Comparison of ENCODE assay signal across 16 mouse cellular contexts in genomic region chr5:68373082-68373481, GRCm38 (mm10).
DNase-seq lines count a peak whose midpoint lies in the region; ATAC-seq and TF ChIP-seq lines count a peak whose summit lies in the region.
"Had no signal": no experiment of that assay in that cellular context is flagged by ENCODE, and none has a peak within 500 bp of the region (broad histone marks: within the 10 kb centered on the region; RNA-seq: fewer than 3 reads in every experiment).

No protein-coding gene starts in this region.

- TF ChIP-seq CTCF in midbrain, postnatal 0 days (IDR thresholded peaks at IDR 0.05): no peak

- H3K4me1 ChIP-seq in forebrain, embryonic 16.5 days (replicated peaks; ENCODE audit: control insufficient read depth, insufficient read depth, low read length): no peaks in the 10 kb centered on the region
- H3K4me1 ChIP-seq in forebrain, embryonic 13.5 days: no peaks in the 10 kb centered on the region
- H3K4me1 ChIP-seq in hindbrain, embryonic 16.5 days (ENCODE audit: control insufficient read depth, insufficient read depth, low read depth, low read length): no peaks in the 10 kb centered on the region
- no peaks in the 10 kb centered on the region for H3K4me1 ChIP-seq in hindbrain, embryonic 13.5 days (replicated peaks)
- H3K4me1 ChIP-seq in midbrain, postnatal 0 days (ENCODE audit: insufficient read depth, low read length): no peaks in the 10 kb centered on the region
- no peaks in the 10 kb centered on the region for H3K4me1 ChIP-seq in midbrain, embryonic 14.5 days (ENCODE audit: control insufficient read depth, insufficient read depth, low read length)
- H3K4me1 ChIP-seq: embryonic facial prominence, embryonic 13.5 days; forebrain, embryonic 15.5 days; heart, embryonic 13.5 days had no signal

- peak; percentile 34 for DNase-seq in midbrain, postnatal 0 days (ENCODE audit: low spot score)
- DNase-seq in midbrain, embryonic 14.5 days: no peak
- DNase-seq in retina, postnatal 1 day: no peak
- DNase-seq: adrenal gland, postnatal 10 days; cerebellum, adult 11-12 months; cerebellum, adult 9-10 months; cerebellum, postnatal 25 days; gastrocnemius, postnatal 36 days; heart, postnatal 36 days had no signal

- H3K4me3 ChIP-seq in forebrain, embryonic 16.5 days (replicated peaks; ENCODE audit: low read length): no peak overlapping the region
- no peak overlapping the region for H3K4me3 ChIP-seq in forebrain, embryonic 13.5 days
- H3K4me3 ChIP-seq in hindbrain, embryonic 16.5 days (ENCODE audit: low read length): no peak overlapping the region
- no peak overlapping the region for H3K4me3 ChIP-seq in hindbrain, embryonic 13.5 days
- no peak overlapping the region for H3K4me3 ChIP-seq in midbrain, postnatal 0 days (ENCODE audit: low read depth, low read length)
- H3K4me3 ChIP-seq in midbrain, embryonic 14.5 days (replicated peaks; ENCODE audit: low read depth, low read length): no peak overlapping the region
- H3K4me3 ChIP-seq: embryonic facial prominence, embryonic 13.5 days; forebrain, embryonic 15.5 days; heart, embryonic 13.5 days had no signal

- ATAC-seq in forebrain, embryonic 16.5 days: peak; percentile 55
- no peak for ATAC-seq in forebrain, embryonic 13.5 days
- ATAC-seq in hindbrain, embryonic 16.5 days: peak; percentile 61; the same call in 1 of the 2 replicates
- no peak for ATAC-seq in hindbrain, embryonic 13.5 days (ENCODE audit: low FRiP score)
- no peak for ATAC-seq in midbrain, postnatal 0 days (ENCODE audit: low FRiP score)
- no peak for ATAC-seq in midbrain, embryonic 14.5 days (ENCODE audit: low FRiP score, low TSS enrichment)
- ATAC-seq: forebrain, embryonic 15.5 days had no signal

- H3K9me3 ChIP-seq in forebrain, embryonic 16.5 days (ENCODE audit: control insufficient read depth, low read length): no peaks in the 10 kb centered on the region
- H3K9me3 ChIP-seq in forebrain, embryonic 13.5 days (replicated peaks): no peaks in the 10 kb centered on the region
- no peaks in the 10 kb centered on the region for H3K9me3 ChIP-seq in hindbrain, embryonic 16.5 days (ENCODE audit: control insufficient read depth, low read length)
- H3K9me3 ChIP-seq in hindbrain, embryonic 13.5 days: no peaks in the 10 kb centered on the region
- H3K9me3 ChIP-seq in midbrain, postnatal 0 days (ENCODE audit: low read length): no peaks in the 10 kb centered on the region
- no peaks in the 10 kb centered on the region for H3K9me3 ChIP-seq in midbrain, embryonic 14.5 days (ENCODE audit: control insufficient read depth, low read length)
- H3K9me3 ChIP-seq: embryonic facial prominence, embryonic 13.5 days; forebrain, embryonic 15.5 days; heart, embryonic 13.5 days had no signal

- no peak overlapping the region for H3K9ac ChIP-seq in forebrain, embryonic 16.5 days (replicated peaks; ENCODE audit: low read depth, low read length)
- H3K9ac ChIP-seq in forebrain, embryonic 13.5 days: no peak overlapping the region
- H3K9ac ChIP-seq in hindbrain, embryonic 16.5 days (ENCODE audit: low read depth, low read length): no peak overlapping the region
- H3K9ac ChIP-seq in hindbrain, embryonic 13.5 days: no peak overlapping the region
- no peak overlapping the region for H3K9ac ChIP-seq in midbrain, postnatal 0 days (replicated peaks; ENCODE audit: low read length, poor library complexity, severe bottlenecking)
- H3K9ac ChIP-seq in midbrain, embryonic 14.5 days (replicated peaks; ENCODE audit: low read length): no peak overlapping the region
- H3K9ac ChIP-seq: embryonic facial prominence, embryonic 13.5 days; forebrain, embryonic 15.5 days; heart, embryonic 13.5 days had no signal

- H3K27ac ChIP-seq in forebrain, embryonic 16.5 days (ENCODE audit: low read length): no peak overlapping the region
- H3K27ac ChIP-seq in forebrain, embryonic 13.5 days: no peak overlapping the region
- no peak overlapping the region for H3K27ac ChIP-seq in hindbrain, embryonic 16.5 days (ENCODE audit: low read depth, low read length)
- H3K27ac ChIP-seq in hindbrain, embryonic 13.5 days: no peak overlapping the region
- H3K27ac ChIP-seq in midbrain, postnatal 0 days (ENCODE audit: low read depth, low read length): no peak overlapping the region
- H3K27ac ChIP-seq in midbrain, embryonic 14.5 days (replicated peaks; ENCODE audit: low read depth, low read length): no peak overlapping the region
- H3K27ac ChIP-seq: embryonic facial prominence, embryonic 13.5 days; forebrain, embryonic 15.5 days; heart, embryonic 13.5 days had no signal

- no peaks in the 10 kb centered on the region for H3K27me3 ChIP-seq in forebrain, embryonic 16.5 days (replicated peaks; ENCODE audit: control insufficient read depth, insufficient read depth, low read length)
- H3K27me3 ChIP-seq in forebrain, embryonic 13.5 days: no peaks in the 10 kb centered on the region
- no peaks in the 10 kb centered on the region for H3K27me3 ChIP-seq in hindbrain, embryonic 16.5 days (replicated peaks; ENCODE audit: control insufficient read depth, insufficient read depth, low read length)
- no peaks in the 10 kb centered on the region for H3K27me3 ChIP-seq in hindbrain, embryonic 13.5 days
- H3K27me3 ChIP-seq in midbrain, postnatal 0 days (ENCODE audit: insufficient read depth, low read length): no peaks in the 10 kb centered on the region
- H3K27me3 ChIP-seq in midbrain, embryonic 14.5 days (ENCODE audit: control insufficient read depth, insufficient read depth, low read length): no peaks in the 10 kb centered on the region
- H3K27me3 ChIP-seq: embryonic facial prominence, embryonic 13.5 days; forebrain, embryonic 15.5 days; heart, embryonic 13.5 days had no signal

- H3K36me3 ChIP-seq in forebrain, embryonic 16.5 days (ENCODE audit: control insufficient read depth, insufficient read depth): no peaks in the 10 kb centered on the region
- H3K36me3 ChIP-seq in forebrain, embryonic 13.5 days (ENCODE audit: poor library complexity, severe bottlenecking): no peaks in the 10 kb centered on the region
- H3K36me3 ChIP-seq in hindbrain, embryonic 16.5 days (ENCODE audit: control insufficient read depth, insufficient read depth, low read length): no peaks in the 10 kb centered on the region
- no peaks in the 10 kb centered on the region for H3K36me3 ChIP-seq in hindbrain, embryonic 13.5 days
- no peaks in the 10 kb centered on the region for H3K36me3 ChIP-seq in midbrain, postnatal 0 days (ENCODE audit: insufficient read depth, low read length)
- H3K36me3 ChIP-seq in midbrain, embryonic 14.5 days (ENCODE audit: control insufficient read depth, insufficient read depth, low read length): no peaks in the 10 kb centered on the region
- H3K36me3 ChIP-seq: embryonic facial prominence, embryonic 13.5 days; forebrain, embryonic 15.5 days; heart, embryonic 13.5 days had no signal

- H3K4me2 ChIP-seq in forebrain, embryonic 16.5 days (ENCODE audit: low read length): no peak overlapping the region
- no peak overlapping the region for H3K4me2 ChIP-seq in forebrain, embryonic 13.5 days
- no peak overlapping the region for H3K4me2 ChIP-seq in hindbrain, embryonic 16.5 days (ENCODE audit: low read length)
- H3K4me2 ChIP-seq in hindbrain, embryonic 13.5 days: no peak overlapping the region
- no peak overlapping the region for H3K4me2 ChIP-seq in midbrain, postnatal 0 days (ENCODE audit: low read depth, low read length, poor library complexity, severe bottlenecking)
- no peak overlapping the region for H3K4me2 ChIP-seq in midbrain, embryonic 14.5 days (ENCODE audit: low read length)
- H3K4me2 ChIP-seq: embryonic facial prominence, embryonic 13.5 days; forebrain, embryonic 15.5 days; heart, embryonic 13.5 days had no signal

- 90% methylated on average over 2 of the region's 2 CpGs for WGBS in forebrain, embryonic 16.5 days
- 85% methylated on average over 2 of the region's 2 CpGs for WGBS in forebrain, embryonic 13.5 days
- WGBS in hindbrain, embryonic 16.5 days: 76% methylated on average over 2 of the region's 2 CpGs
- WGBS in hindbrain, embryonic 13.5 days: 93% methylated on average over 2 of the region's 2 CpGs
- 91% methylated on average over 2 of the region's 2 CpGs for WGBS in midbrain, postnatal 0 days
- 89% methylated on average over 2 of the region's 2 CpGs for WGBS in midbrain, embryonic 14.5 days

Comparison
In these comparisons a context has a peak if more than half of its experiments do, and no peak if none do; other contexts are left out.
1. ATAC-seq: peak in forebrain, embryonic 16.5 days (single experiment) and hindbrain, embryonic 16.5 days (single experiment); none in forebrain, embryonic 13.5 days (single experiment), hindbrain, embryonic 13.5 days (single experiment), midbrain, postnatal 0 days (single experiment) and midbrain, embryonic 14.5 days (single experiment).